Mouse (Mus musculus): ENCODE measurements around the gene Dscaml1.

DNA sequence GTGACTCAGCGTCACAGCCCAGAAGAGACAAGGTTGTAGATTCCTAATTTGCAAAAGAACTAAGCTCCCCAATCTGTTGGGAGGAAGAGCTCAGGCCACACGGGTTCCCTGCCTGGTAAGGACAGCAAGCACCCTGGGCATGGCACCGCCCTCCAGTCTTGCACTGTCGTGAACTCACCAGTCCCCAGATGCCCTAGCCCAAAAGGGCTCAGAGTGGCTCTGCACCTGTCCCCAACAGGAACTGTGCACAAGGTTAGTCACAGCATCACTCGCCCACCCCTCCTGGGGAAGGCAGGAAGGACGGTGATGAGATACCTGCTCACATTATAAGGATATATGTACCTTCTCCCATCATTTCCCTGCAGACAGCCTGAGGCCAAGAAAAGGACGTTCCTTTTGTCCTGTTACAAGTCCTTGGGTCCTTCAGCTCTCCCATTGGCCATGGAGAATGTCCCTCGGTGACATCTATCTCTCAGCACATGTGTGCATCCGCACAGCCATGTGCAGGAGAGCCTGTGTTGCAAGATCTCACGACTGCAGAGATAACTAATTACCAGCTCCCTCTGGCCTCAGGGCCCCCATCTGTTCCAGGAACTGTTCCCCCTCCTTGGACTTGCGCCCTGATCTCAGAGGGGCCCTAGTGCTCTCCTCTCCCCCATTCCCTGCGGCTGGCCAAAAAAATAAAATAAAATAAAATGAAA, 312.7 kb downstream of the Dscaml1 start:
- TF ChIP-seq POLR2A (IDR thresholded peaks at IDR 0.05; ENCODE audit: borderline replicate concordance, control insufficient read depth, low read depth, low read length) (no peak), CTCF (IDR thresholded peaks at IDR 0.05; ENCODE audit: control insufficient read depth, insufficient read depth, low read length) (no peak)
